Mouse (Mus musculus) T-helper 17 cell (primary cell): Measurements from ENCODE around the gene Art4.

Experiments used
- in situ Hi-C, 2 experiments: fragments of 300-600 bp; cut with MboI, MseI; formaldehyde crosslinking; loops; 1 replicate in 1 of 2; 2 replicates in 1 of 2; pipeline ENCODE4 v1.15.1; 2025; ENCODE audit warnings: high pct_unique_total_duplicates in 2 of 2

Art4 gene

GRCm38 (mm10) chr6:136803739-136804633 is 53.5 kb downstream of the Art4 start, which contains the start of gene Hist4h4:
Gene Hist4h4, minus strand, starts transcription at chr6:136804415.
- in situ Hi-C loops: loop anchor here (10.0 to 25.0 kb wide), 3 partner anchors 161 to 1869 kb away; partner anchors contain the start of gene Strap (in 1 of the 2)

GRCm38 (mm10) chr6:136803093-136803738 is 54.3 kb downstream of the Art4 start:
- in situ Hi-C loops: loop anchor here (10.0 to 25.0 kb wide), 3 partner anchors 162 to 1868 kb away; partner anchors contain the start of gene Strap (in 1 of the 2)

- in situ Hi-C loops: loop anchor here (10.0 to 25.0 kb wide), 3 partner anchors 164 to 1866 kb away; partner anchors contain the start of gene Strap (in 1 of the 2)
Observed at GRCm38 (mm10) chr6:136801274-136801673, 56.3 kb downstream of the Art4 start.

- in situ Hi-C loops: loop anchor here (10.0 to 25.0 kb wide), 3 partner anchors 164 to 1866 kb away; partner anchors contain the start of gene Strap (in 1 of the 2)
Observed at GRCm38 (mm10) chr6:136800710-136801109, 56.8 kb downstream of the Art4 start.
